Mouse (Mus musculus): ENCODE measurements around the gene Golt1a. TPM values are rescaled to one million over a fixed set of nuclear protein-coding genes. Genes with fewer than 3 reads are reported as not detected.

The Golt1a gene
- polyA plus RNA-seq, 1 experiment from 2014 or later: not detected

DNA sequence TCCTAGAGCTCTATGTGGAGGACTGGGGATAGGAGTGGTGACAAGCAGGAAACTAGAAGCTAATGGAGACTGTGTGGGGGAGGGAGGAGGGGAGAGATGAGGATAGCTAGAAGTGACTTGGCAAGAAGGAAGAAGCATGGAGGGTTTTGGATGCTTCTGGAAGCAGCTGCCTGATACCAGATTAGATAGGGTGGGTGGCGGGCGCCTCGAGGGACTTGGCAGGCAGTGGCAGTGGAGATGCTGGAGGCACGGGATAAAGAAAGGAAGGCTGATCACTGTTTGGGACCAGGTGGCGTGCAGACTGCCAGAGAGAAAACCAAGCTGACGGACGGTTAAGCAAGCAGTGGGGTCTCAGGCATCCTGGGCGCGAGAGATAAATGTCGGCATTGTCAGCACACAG lies 2.3 kb downstream of the Golt1a start:
- H3K9ac ChIP-seq (ENCODE audit: low read length): no peak overlapping the region; the same call in 1 of the 2 replicates
- peaks cover 10% of the 10 kb centered on the region; the same call in 1 of the 2 replicates for H3K4me1 ChIP-seq (ENCODE audit: control insufficient read depth, insufficient read depth, low read length)
- 14% methylated on average over 10 of the region's 10 CpGs for WGBS
- H3K27ac ChIP-seq (ENCODE audit: low read depth, low read length): peak overlapping the region; percentile 36; the same call in 1 of the 2 replicates
- DNase-seq (ENCODE audit: low spot score) (peak; percentile 82), ATAC-seq (peak; percentile 83)
- no peaks in the 10 kb centered on the region for H3K36me3 ChIP-seq (ENCODE audit: control insufficient read depth, insufficient read depth, low read length)
- no peak overlapping the region for H3K4me3 ChIP-seq (ENCODE audit: low read depth, low read length)
- no peak overlapping the region for H3K4me2 ChIP-seq (ENCODE audit: low read length)
- H3K9me3 ChIP-seq (replicated peaks; ENCODE audit: control insufficient read depth, low read length): no peaks in the 10 kb centered on the region
- no peaks in the 10 kb centered on the region for H3K27me3 ChIP-seq (replicated peaks; ENCODE audit: control insufficient read depth, insufficient read depth, low read length)

DNA sequence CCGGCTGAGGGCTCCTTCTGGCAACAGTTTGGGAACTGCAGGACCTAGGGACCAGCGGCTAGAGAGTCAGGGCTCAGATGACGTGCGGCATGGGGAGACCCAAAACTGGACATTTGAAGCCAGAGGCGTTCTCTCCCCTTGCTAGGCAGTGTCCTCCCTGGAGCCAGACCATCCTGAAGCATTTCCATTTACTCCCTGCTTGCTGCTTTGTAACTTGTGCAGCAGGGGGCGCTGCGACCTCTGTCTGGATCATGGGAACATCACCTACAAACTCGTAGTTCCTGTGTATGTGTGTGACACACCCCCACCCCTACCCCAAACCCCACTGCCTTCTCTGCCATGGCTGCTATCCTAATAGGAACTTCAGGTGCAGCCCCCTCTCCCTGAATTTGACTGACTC lies 4.8 kb downstream of the Golt1a start:
- 28% methylated on average over 8 of the region's 8 CpGs for WGBS
- Histone ChIP-seq H3K27me3 (replicated peaks; ENCODE audit: control insufficient read depth, insufficient read depth, low read length) (no peaks in the 10 kb centered on the region), H3K36me3 (ENCODE audit: control insufficient read depth, insufficient read depth, low read length) (no peaks in the 10 kb centered on the region), H3K9me3 (replicated peaks; ENCODE audit: control insufficient read depth, low read length) (no peaks in the 10 kb centered on the region), H3K4me2 (ENCODE audit: low read length) (no peak overlapping the region), H3K4me1 (ENCODE audit: control insufficient read depth, insufficient read depth, low read length) (peaks cover 10% of the 10 kb centered on the region; the same call in 1 of the 2 replicates), H3K4me3 (ENCODE audit: low read depth, low read length) (no peak overlapping the region), H3K9ac (ENCODE audit: low read length) (no peak overlapping the region), H3K27ac (ENCODE audit: low read depth, low read length) (no peak overlapping the region)
- ATAC-seq (no peak), DNase-seq (ENCODE audit: low spot score) (peak; percentile 65)

DNA sequence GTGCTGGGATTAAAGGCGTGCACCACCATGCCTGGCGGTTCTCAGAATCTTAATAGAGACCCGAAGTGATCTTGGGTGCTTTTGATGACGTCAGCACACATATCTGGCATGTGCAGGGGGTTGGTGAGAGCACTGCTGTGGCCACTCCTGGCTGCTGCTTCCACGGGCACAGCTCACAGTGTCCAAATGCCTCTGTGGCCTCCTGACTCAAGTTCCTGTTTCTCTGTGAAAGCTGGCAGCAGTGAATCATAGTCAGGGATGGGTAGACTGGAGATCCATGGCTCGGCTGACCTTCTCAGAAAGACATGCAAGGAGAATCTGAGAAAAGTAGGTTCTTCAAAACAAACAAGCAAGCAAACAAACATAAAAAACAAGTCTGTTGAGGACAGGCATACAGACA lies 6.2 kb downstream of the Golt1a start:
- Histone ChIP-seq H3K9ac (ENCODE audit: low read length) (no peak overlapping the region), H3K4me1 (ENCODE audit: control insufficient read depth, insufficient read depth, low read length) (peaks cover 10% of the 10 kb centered on the region; the same call in 1 of the 2 replicates), H3K36me3 (ENCODE audit: control insufficient read depth, insufficient read depth, low read length) (no peaks in the 10 kb centered on the region), H3K27me3 (replicated peaks; ENCODE audit: control insufficient read depth, insufficient read depth, low read length) (no peaks in the 10 kb centered on the region), H3K27ac (ENCODE audit: low read depth, low read length) (no peak overlapping the region), H3K9me3 (replicated peaks; ENCODE audit: control insufficient read depth, low read length) (no peaks in the 10 kb centered on the region), H3K4me3 (ENCODE audit: low read depth, low read length) (no peak overlapping the region), H3K4me2 (ENCODE audit: low read length) (no peak overlapping the region)
- 83% methylated on average over 6 of the region's 6 CpGs for WGBS
- DNase-seq (ENCODE audit: low spot score) (no peak), ATAC-seq (no peak)

DNA sequence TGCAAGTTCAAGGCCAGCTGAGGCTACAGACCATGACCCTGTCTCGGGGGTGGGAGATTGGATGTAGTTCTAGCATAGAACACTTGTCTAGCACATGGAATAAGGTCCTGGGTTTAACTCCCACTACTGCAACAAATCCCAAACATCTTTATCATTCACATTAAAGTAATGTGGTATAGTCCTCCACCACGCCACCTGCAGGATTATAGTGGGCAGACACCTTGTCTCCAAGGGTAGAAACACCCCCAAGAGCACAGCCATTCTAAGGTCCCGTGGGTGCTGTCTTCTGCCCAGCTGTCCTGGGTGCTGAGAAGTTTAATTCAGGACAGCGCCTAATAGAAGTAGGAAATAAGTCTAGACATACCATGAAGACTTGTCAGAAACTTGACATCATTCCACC lies 7.0 kb downstream of the Golt1a start:
- Histone ChIP-seq H3K9ac (ENCODE audit: low read length) (no peak overlapping the region), H3K4me2 (ENCODE audit: low read length) (no peak overlapping the region), H3K36me3 (ENCODE audit: control insufficient read depth, insufficient read depth, low read length) (no peaks in the 10 kb centered on the region), H3K4me3 (ENCODE audit: low read depth, low read length) (no peak overlapping the region), H3K9me3 (replicated peaks; ENCODE audit: control insufficient read depth, low read length) (no peaks in the 10 kb centered on the region), H3K27ac (ENCODE audit: low read depth, low read length) (no peak overlapping the region), H3K27me3 (replicated peaks; ENCODE audit: control insufficient read depth, insufficient read depth, low read length) (no peaks in the 10 kb centered on the region), H3K4me1 (ENCODE audit: control insufficient read depth, insufficient read depth, low read length) (peaks cover 9% of the 10 kb centered on the region; the same call in 1 of the 2 replicates)
- no peak for DNase-seq (ENCODE audit: low spot score)
- 87% methylated on average over 4 of the region's 4 CpGs for WGBS
- ATAC-seq: no peak

DNA sequence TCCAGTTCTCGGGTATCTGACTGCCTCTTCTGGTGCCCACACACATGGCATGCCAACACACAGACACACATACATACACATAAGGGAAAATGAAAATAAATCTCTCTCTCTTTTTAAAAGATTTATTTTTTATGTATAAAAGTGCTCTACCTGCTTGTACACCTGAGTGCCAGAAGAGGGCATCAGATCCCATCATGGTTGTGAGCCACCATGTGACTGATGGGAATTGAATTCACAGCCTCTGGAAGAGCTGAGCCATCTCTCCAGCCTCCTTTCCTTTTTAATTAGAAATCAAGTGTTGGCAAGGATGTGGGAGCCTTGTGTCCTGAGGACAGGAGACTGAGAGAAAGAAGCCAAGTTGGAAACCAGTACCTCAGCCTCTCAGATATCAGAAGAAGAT lies 7.5 kb downstream of the Golt1a start:
- H3K4me1 ChIP-seq (ENCODE audit: control insufficient read depth, insufficient read depth, low read length): peaks cover 6% of the 10 kb centered on the region; the same call in 1 of the 2 replicates
- no peaks in the 10 kb centered on the region for H3K36me3 ChIP-seq (ENCODE audit: control insufficient read depth, insufficient read depth, low read length)
- no peaks in the 10 kb centered on the region for H3K9me3 ChIP-seq (replicated peaks; ENCODE audit: control insufficient read depth, low read length)
- 88% methylated on average over 1 of the region's 1 CpGs for WGBS
- H3K27me3 ChIP-seq (replicated peaks; ENCODE audit: control insufficient read depth, insufficient read depth, low read length): no peaks in the 10 kb centered on the region
- H3K27ac ChIP-seq (ENCODE audit: low read depth, low read length): no peak overlapping the region
- H3K9ac ChIP-seq (ENCODE audit: low read length): no peak overlapping the region
- no peak for DNase-seq (ENCODE audit: low spot score)
- H3K4me3 ChIP-seq (ENCODE audit: low read depth, low read length): no peak overlapping the region
- H3K4me2 ChIP-seq (ENCODE audit: low read length): no peak overlapping the region
- ATAC-seq: no peak

DNA sequence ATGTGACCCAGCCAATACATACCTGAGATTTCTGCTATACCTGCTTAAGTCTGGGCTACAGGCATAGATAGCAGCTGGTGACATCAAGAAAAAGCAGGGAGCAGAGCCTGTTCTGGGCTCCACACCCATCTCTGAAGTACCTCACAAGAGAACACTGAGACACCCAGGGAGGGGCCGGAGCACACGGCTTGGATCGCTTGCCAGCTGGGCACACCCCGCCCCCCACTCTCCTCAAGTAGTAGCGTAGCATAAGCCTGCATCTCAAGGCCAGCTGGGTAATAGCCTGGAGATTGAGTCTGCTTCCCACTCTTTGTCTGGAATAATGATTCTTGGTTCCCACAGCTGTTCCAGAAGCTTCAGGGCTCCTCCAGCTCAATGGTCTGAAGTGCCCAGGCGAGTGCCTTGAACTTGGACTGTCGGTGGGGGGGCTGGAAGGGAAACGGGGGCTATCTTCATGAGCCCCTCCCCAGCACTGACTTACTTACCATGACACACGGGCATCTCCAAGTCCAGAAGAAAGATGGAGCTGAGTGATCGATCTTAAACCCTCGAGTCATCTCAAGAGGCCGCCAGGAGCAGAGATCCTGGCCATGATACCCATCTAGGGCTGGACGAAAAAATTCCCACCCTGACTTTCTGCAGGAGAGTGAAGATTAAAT lies 11.8 kb downstream of the Golt1a start, which contains the start of gene Kiss1:
Kiss1 (plus strand) TSS at position 609 of the 659 bp plus-strand sequence.
- ATAC-seq: peak; percentile 81
- WGBS: 92% methylated on average over 13 of the region's 13 CpGs

DNA sequence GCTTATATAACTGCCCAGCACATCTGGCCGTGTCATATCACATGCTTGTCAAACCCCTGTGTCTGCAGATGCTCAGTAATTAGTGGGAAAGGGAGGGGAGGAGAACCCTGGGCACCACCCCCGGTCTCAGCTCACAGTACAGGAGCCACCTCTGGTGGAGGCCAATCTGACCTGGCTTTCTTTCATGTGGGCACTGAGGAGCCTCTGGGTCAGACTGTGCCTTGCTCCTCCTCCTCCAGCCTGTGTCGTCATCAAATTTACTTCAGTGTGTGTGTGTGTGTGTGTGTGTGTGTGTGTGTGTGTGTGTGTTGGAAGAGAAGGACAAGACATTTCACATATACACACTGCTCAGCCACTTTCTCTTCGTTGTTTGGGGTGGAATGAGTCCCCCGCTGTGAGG lies 13.7 kb downstream of the Golt1a start:
- no peak overlapping the region for H3K4me3 ChIP-seq (ENCODE audit: low read depth, low read length)
- H3K4me2 ChIP-seq (ENCODE audit: low read length): no peak overlapping the region
- no peaks in the 10 kb centered on the region for H3K36me3 ChIP-seq (ENCODE audit: control insufficient read depth, insufficient read depth, low read length)
- 43% methylated on average over 5 of the region's 5 CpGs for WGBS
- no peak overlapping the region for H3K27ac ChIP-seq (ENCODE audit: low read depth, low read length)
- ATAC-seq (no peak), DNase-seq (ENCODE audit: low spot score) (no peak)
- no peaks in the 10 kb centered on the region for H3K27me3 ChIP-seq (replicated peaks; ENCODE audit: control insufficient read depth, insufficient read depth, low read length)
- H3K9ac ChIP-seq (ENCODE audit: low read length): no peak overlapping the region
- H3K9me3 ChIP-seq (replicated peaks; ENCODE audit: control insufficient read depth, low read length): no peaks in the 10 kb centered on the region
- peaks cover under 1% of the 10 kb centered on the region; the same call in 1 of the 2 replicates for H3K4me1 ChIP-seq (ENCODE audit: control insufficient read depth, insufficient read depth, low read length)

More for the DNA sequence above, 11.8 kb downstream of the Golt1a start, which contains the start of gene Kiss1:
- H3K4me3 ChIP-seq (ENCODE audit: low read depth, low read length): no peak within 1 kb of the TSS
- no peak within 1 kb of the TSS for H3K4me2 ChIP-seq (ENCODE audit: low read length)
- no peaks in the 10 kb centered on the region for H3K27me3 ChIP-seq (replicated peaks; ENCODE audit: control insufficient read depth, insufficient read depth, low read length)
- H3K9me3 ChIP-seq (replicated peaks; ENCODE audit: control insufficient read depth, low read length): no peaks in the 10 kb centered on the region
- DNase-seq (ENCODE audit: low spot score): peak; percentile 61
- H3K36me3 ChIP-seq (ENCODE audit: control insufficient read depth, insufficient read depth, low read length): no peaks in the 10 kb centered on the region
- H3K4me1 ChIP-seq (ENCODE audit: control insufficient read depth, insufficient read depth, low read length): no peaks in the 10 kb centered on the region
- H3K9ac ChIP-seq (ENCODE audit: low read length): no peak within 1 kb of the TSS
- no peak within 1 kb of the TSS for H3K27ac ChIP-seq (ENCODE audit: low read depth, low read length)

DNA sequence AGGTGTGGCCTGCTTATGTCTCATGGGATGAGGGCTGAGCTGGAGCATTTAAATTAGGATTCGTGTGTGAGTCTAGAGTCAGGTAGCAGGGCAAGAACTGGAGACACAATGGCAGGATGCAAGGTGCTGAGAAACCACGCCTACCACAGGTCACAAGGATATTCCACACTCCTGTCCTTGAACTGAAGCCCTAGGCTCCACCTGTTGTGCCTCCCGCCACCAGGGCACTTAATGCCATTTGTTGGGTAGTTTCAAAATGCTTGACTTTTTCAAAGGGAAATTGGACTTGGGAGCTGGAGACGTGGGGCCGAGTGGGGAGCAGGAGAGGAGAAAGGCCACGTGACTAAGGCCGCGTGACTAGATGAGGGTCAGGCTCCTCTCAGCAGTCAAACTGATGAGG lies 16.4 kb downstream of the Golt1a start:
- no peak for ATAC-seq
- Histone ChIP-seq H3K27ac (ENCODE audit: low read depth, low read length) (no peak overlapping the region), H3K4me2 (ENCODE audit: low read length) (no peak overlapping the region), H3K9me3 (replicated peaks; ENCODE audit: control insufficient read depth, low read length) (no peaks in the 10 kb centered on the region), H3K4me3 (ENCODE audit: low read depth, low read length) (no peak overlapping the region), H3K36me3 (ENCODE audit: control insufficient read depth, insufficient read depth, low read length) (no peaks in the 10 kb centered on the region), H3K9ac (ENCODE audit: low read length) (no peak overlapping the region), H3K4me1 (ENCODE audit: control insufficient read depth, insufficient read depth, low read length) (peaks cover 17% of the 10 kb centered on the region), H3K27me3 (replicated peaks; ENCODE audit: control insufficient read depth, insufficient read depth, low read length) (0 out of 2 replicates have a peak, but pooled peaks cover 4% of the 10 kb centered on the region)
- 83% methylated on average over 8 of the region's 8 CpGs for WGBS
- DNase-seq (ENCODE audit: low spot score): no peak

DNA sequence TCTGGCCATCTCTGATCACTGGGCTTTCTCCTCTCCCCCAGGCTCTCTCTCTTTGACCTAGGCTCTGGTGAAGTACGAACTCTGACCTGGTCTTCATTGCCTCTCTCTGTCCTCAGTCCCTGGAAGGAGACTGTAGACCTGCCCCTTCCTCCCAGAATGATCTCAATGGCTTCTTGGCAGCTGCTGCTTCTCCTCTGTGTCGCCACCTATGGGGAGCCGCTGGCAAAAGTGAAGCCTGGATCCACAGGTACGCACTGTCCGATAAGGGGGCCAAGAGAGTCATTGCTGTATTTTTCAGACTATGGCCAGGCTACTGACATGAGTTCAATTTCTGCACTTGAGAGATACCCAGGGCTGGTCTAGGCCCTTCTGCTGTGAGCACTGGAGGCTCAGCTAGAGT lies 17.5 kb downstream of the Golt1a start:
- ATAC-seq (no peak), DNase-seq (ENCODE audit: low spot score) (no peak)
- Histone ChIP-seq H3K9me3 (replicated peaks; ENCODE audit: control insufficient read depth, low read length) (no peaks in the 10 kb centered on the region), H3K9ac (ENCODE audit: low read length) (no peak overlapping the region), H3K4me3 (ENCODE audit: low read depth, low read length) (no peak overlapping the region), H3K36me3 (ENCODE audit: control insufficient read depth, insufficient read depth, low read length) (no peaks in the 10 kb centered on the region), H3K27me3 (replicated peaks; ENCODE audit: control insufficient read depth, insufficient read depth, low read length) (0 out of 2 replicates have a peak, but pooled peaks cover 4% of the 10 kb centered on the region), H3K4me2 (ENCODE audit: low read length) (no peak overlapping the region), H3K4me1 (ENCODE audit: control insufficient read depth, insufficient read depth, low read length) (peaks cover 18% of the 10 kb centered on the region), H3K27ac (ENCODE audit: low read depth, low read length) (no peak overlapping the region)
- 65% methylated on average over 5 of the region's 5 CpGs for WGBS
